Mouse (Mus musculus) kidney, postnatal 4 days (tissue): ENCODE data around the gene Vmn1r58.
"Not testable (repeated sequence)": the region's sequence is repeated elsewhere in the genome, so short reads cannot be mapped to it uniquely, and the experiment has no call there.

Source experiments
- DNase-seq, 2 experiments: peaks; one replicate each; pipeline ENCODE4 v3.0.0; 2021; ENCODE audit warnings: mixed read lengths in 2 of 2

Vmn1r58 gene

GRCm38 (mm10) chr7:5413296-5413695 is at the start of gene Vmn1r58:
TSS of gene Vmn1r58 (minus strand) at chr7:5413396.
- DNase-seq: not testable (repeated sequence)

- no peak for DNase-seq
Observed at GRCm38 (mm10) chr7:5456674-5457073, 43.5 kb upstream of the Vmn1r58 start, which contains the start of gene Vmn1r59. TSS of gene Vmn1r59 (minus strand) at chr7:5456774.

GRCm38 (mm10) chr7:5454011-5454410 is 40.8 kb upstream of the Vmn1r58 start:
- DNase-seq: not testable (repeated sequence)

GRCm38 (mm10) chr7:5448627-5449026 is 35.4 kb upstream of the Vmn1r58 start:
- DNase-seq: no peak

- no peak for DNase-seq
Observed at GRCm38 (mm10) chr7:5406201-5406600, 7.0 kb downstream of the Vmn1r58 start.

- DNase-seq: no peak
Observed at GRCm38 (mm10) chr7:5366724-5367123, 46.5 kb downstream of the Vmn1r58 start.

GRCm38 (mm10) chr7:5363599-5363998 is 49.6 kb downstream of the Vmn1r58 start:
- DNase-seq: no peak
